In genomic region chr14:111675211-111676165, GRCm38 (mm10) we compare ENCODE assay signal across 8 mouse cellular contexts. TPM values are rescaled to one million over a fixed set of nuclear protein-coding genes. Genes with fewer than 3 reads are reported as not detected.
DNase-seq lines count a peak whose midpoint lies in the region; ATAC-seq lines count a peak whose summit lies in the region.
"Had no signal": no experiment of that assay in that cellular context is flagged by ENCODE, and none has a peak within 500 bp of the region (broad histone marks: within the 10 kb centered on the region; RNA-seq: fewer than 3 reads in every experiment).

No protein-coding gene starts in this region.

- peak; percentile 16 for DNase-seq in thymus, postnatal 4 days
- no peak for DNase-seq in thymus, postnatal 10 days (ENCODE audit: low spot score in 2 of 2)
- peak; percentile 65 for DNase-seq in embryo, embryonic 10 days (ENCODE audit: low spot score)
- DNase-seq in layer of hippocampus, postnatal 10 days (ENCODE audit: low spot score in 2 of 2), result peak; percentile 66 to 76
- DNase-seq in mesoderm, embryonic 11.5 days (ENCODE audit: low read depth, low spot score), result peak; percentile 66
- peak; percentile 25 for DNase-seq in yolk sac, embryonic 10.5 days (ENCODE audit: low spot score)

- H3K9me3 ChIP-seq in heart, embryonic 13.5 days, result no peaks in the 10 kb centered on the region

- H3K27me3 ChIP-seq in heart, embryonic 13.5 days (replicated peaks), result peaks cover 33% of the 10 kb centered on the region

- ATAC-seq in heart, embryonic 13.5 days (ENCODE audit: extremely low read depth, insufficient number of reproducible peaks, low FRiP score, low TSS enrichment), result peak; percentile 52

- peak overlapping the region; percentile 80 for H3K4me3 ChIP-seq in heart, embryonic 13.5 days
- H3K4me3 ChIP-seq: erythroblast, embryonic 14.5 days had no signal

- H3K27ac ChIP-seq in heart, embryonic 13.5 days (replicated peaks), result peak overlapping the region; percentile 86

- H3K36me3 ChIP-seq in heart, embryonic 13.5 days, result no peaks in the 10 kb centered on the region

- H3K9ac ChIP-seq in heart, embryonic 13.5 days, result peak overlapping the region; percentile 89

- H3K4me2 ChIP-seq in heart, embryonic 13.5 days, result peak overlapping the region; percentile 92

- under 1% methylated on average over 72 of the region's 94 CpGs for WGBS in heart, embryonic 13.5 days

- H3K4me1 ChIP-seq in heart, embryonic 13.5 days, result peaks cover 6% of the 10 kb centered on the region

RNA-seq across cellular contexts. Expression of gene Slitrk5, which starts 0.6 kb away (rescaled TPM):
- polyA plus RNA-seq in heart, embryonic 13.5 days (2015; fragmentation: Nextera tagmentation; extraction: Ambion mirVana), result 12.5 and 13.1 TPM in 2 replicates
- 10 to 100 TPM; 76.0 to 82.2 TPM for total RNA-seq in layer of hippocampus, postnatal 10 days (2021)

Comparison
In these comparisons a context has a peak if more than half of its experiments do, and no peak if none do; other contexts are left out.
1. DNase-seq: peak in thymus, postnatal 4 days (single experiment), embryo, embryonic 10 days (single experiment), layer of hippocampus, postnatal 10 days (2 of 2), mesoderm, embryonic 11.5 days (single experiment) and yolk sac, embryonic 10.5 days (single experiment); none in thymus, postnatal 10 days (0 of 2).